Mouse (Mus musculus): Measurements from ENCODE around the gene Oma1. TPM values are rescaled to one million over a fixed set of nuclear protein-coding genes. Genes with fewer than 3 reads are reported as not detected.

Gene Oma1
- total and polyA plus RNA-seq, 3 experiments: 10.4 to 14.3 TPM; not detected in 1

GRCm38 (mm10) chr4:103388530-103389178 is 75.0 kb downstream of the Oma1 start:
- no peak overlapping the region for H3K9ac ChIP-seq (ENCODE audit: control insufficient read depth, low read depth, low read length, poor library complexity, severe bottlenecking)
- H3K36me3 ChIP-seq (ENCODE audit: control insufficient read depth in 1 of 2, insufficient read depth in 2 of 2, low read length in 2 of 2): no peaks in the 10 kb centered on the region
- H3K27ac ChIP-seq (ENCODE audit: control insufficient read depth, low read depth, low read length): no peak overlapping the region
- no peaks in the 10 kb centered on the region for H3K79me2 ChIP-seq (ENCODE audit: control insufficient read depth, insufficient read depth, low read length, poor library complexity)
- TF ChIP-seq MYB (IDR thresholded peaks at IDR 0.05; ENCODE audit: low read depth, low read length): no peak
- no peak for TF ChIP-seq POLR2A (IDR thresholded peaks at IDR 0.05; ENCODE audit: control insufficient read depth in 1 of 2, insufficient read depth in 1 of 2, low read depth in 1 of 2, low read length in 2 of 2, poor library complexity in 1 of 2)
- TF ChIP-seq EP300 (IDR thresholded peaks at IDR 0.05; ENCODE audit: low read depth in 1 of 2, low read length in 2 of 2): no peak
- no peak for TF ChIP-seq KAT2A (conservative IDR thresholded peaks at IDR 0.05; ENCODE audit: low read depth, low read length)
- no peak for TF ChIP-seq SIN3A (IDR thresholded peaks at IDR 0.05; ENCODE audit: low read length)
- no peak for TF ChIP-seq ELF1 (IDR thresholded peaks at IDR 0.05; ENCODE audit: low read depth, low read length)
- TF ChIP-seq BHLHE40 (IDR thresholded peaks at IDR 0.05; ENCODE audit: borderline replicate concordance, low read depth, low read length): no peak
- TF ChIP-seq MYC (IDR thresholded peaks at IDR 0.05; ENCODE audit: low read depth, low read length): no peak
- TF ChIP-seq MAX (IDR thresholded peaks at IDR 0.05; ENCODE audit: low read length): no peak
- no peak for TF ChIP-seq ZC3H11A (IDR thresholded peaks at IDR 0.05; ENCODE audit: low read depth, low read length)
- no peak for TF ChIP-seq SMC3 (IDR thresholded peaks at IDR 0.05; ENCODE audit: low read depth, low read length)
- TF ChIP-seq GABPA (IDR thresholded peaks at IDR 0.05; ENCODE audit: low read depth, low read length): no peak
- TF ChIP-seq MAZ (IDR thresholded peaks at IDR 0.05; ENCODE audit: low read depth, low read length): no peak
- TF ChIP-seq JUND (IDR thresholded peaks at IDR 0.05; ENCODE audit: low read depth, low read length): no peak
- TF ChIP-seq MEF2A (IDR thresholded peaks at IDR 0.05; ENCODE audit: extremely low read depth, insufficient replicate concordance, low read depth, low read length, poor library complexity, severe bottlenecking): no peak
- TF ChIP-seq ZMIZ1 (IDR thresholded peaks at IDR 0.05; ENCODE audit: low read depth, low read length): no peak
- no peak for TF ChIP-seq ETS1 (IDR thresholded peaks at IDR 0.05; ENCODE audit: low read depth, low read length)
- no peak for TF ChIP-seq GATA1 (IDR thresholded peaks at IDR 0.05; ENCODE audit: low read depth, low read length)
- TF ChIP-seq E2F4 (IDR thresholded peaks at IDR 0.05; ENCODE audit: borderline replicate concordance, low read depth, low read length): no peak
- TF ChIP-seq CTCF (IDR thresholded peaks at IDR 0.05 in 2 of 3, conservative IDR thresholded peaks at IDR 0.05 in 1 of 3; ENCODE audit: control insufficient read depth in 1 of 3, insufficient read depth in 1 of 3, low read depth in 2 of 3, low read length in 3 of 3, poor library complexity in 1 of 3, severe bottlenecking in 1 of 3): no peak
- no peaks in the 10 kb centered on the region for H3K27me3 ChIP-seq (ENCODE audit: control insufficient read depth in 1 of 2, insufficient read depth in 2 of 2, low read length in 2 of 2)
- DNase-seq (ENCODE audit: low read depth, low spot score): no peak
- no peak overlapping the region for H3K4me3 ChIP-seq (ENCODE audit: control insufficient read depth in 1 of 2, insufficient read depth in 1 of 2, low read depth in 2 of 2, low read length in 2 of 2)
- H3K9me3 ChIP-seq (replicated peaks; ENCODE audit: insufficient read depth, low read length): no peaks in the 10 kb centered on the region
- H3K4me1 ChIP-seq (ENCODE audit: control insufficient read depth in 1 of 2, insufficient read depth in 2 of 2, low read length in 2 of 2): no peaks in the 10 kb centered on the region

- no peaks in the 10 kb centered on the region for H3K9me3 ChIP-seq (replicated peaks; ENCODE audit: insufficient read depth, low read length)
- H3K36me3 ChIP-seq (ENCODE audit: control insufficient read depth in 1 of 2, insufficient read depth in 2 of 2, low read length in 2 of 2): no peaks in the 10 kb centered on the region
- no peaks in the 10 kb centered on the region for H3K27me3 ChIP-seq (ENCODE audit: control insufficient read depth in 1 of 2, insufficient read depth in 2 of 2, low read length in 2 of 2)
- H3K9ac ChIP-seq (ENCODE audit: control insufficient read depth, low read depth, low read length, poor library complexity, severe bottlenecking): no peak overlapping the region
- no peaks in the 10 kb centered on the region for H3K79me2 ChIP-seq (ENCODE audit: control insufficient read depth, insufficient read depth, low read length, poor library complexity)
- no peaks in the 10 kb centered on the region for H3K4me1 ChIP-seq (ENCODE audit: control insufficient read depth in 1 of 2, insufficient read depth in 2 of 2, low read length in 2 of 2)
- no peak overlapping the region for H3K27ac ChIP-seq (ENCODE audit: control insufficient read depth, low read depth, low read length)
- TF ChIP-seq USF1 (IDR thresholded peaks at IDR 0.05; ENCODE audit: low read depth, low read length) (no peak), ZKSCAN1 (IDR thresholded peaks at IDR 0.05; ENCODE audit: low read depth, low read length) (no peak), NRF1 (IDR thresholded peaks at IDR 0.05; ENCODE audit: insufficient read depth, low read depth, low read length, poor library complexity, severe bottlenecking) (no peak), MAZ (IDR thresholded peaks at IDR 0.05; ENCODE audit: low read depth, low read length) (no peak), GATA1 (IDR thresholded peaks at IDR 0.05; ENCODE audit: low read depth, low read length) (no peak), MAFK (IDR thresholded peaks at IDR 0.05; ENCODE audit: borderline replicate concordance, low read depth, low read length) (no peak), ELF1 (IDR thresholded peaks at IDR 0.05; ENCODE audit: low read depth, low read length) (no peak), MYB (IDR thresholded peaks at IDR 0.05; ENCODE audit: low read depth, low read length) (no peak), POLR2AphosphoS5 (IDR thresholded peaks at IDR 0.05; ENCODE audit: borderline replicate concordance, low read depth, low read length) (no peak), USF2 (IDR thresholded peaks at IDR 0.05; ENCODE audit: borderline replicate concordance in 1 of 2, insufficient read depth in 1 of 2, low read depth in 1 of 2, low read length in 2 of 2) (no peak), JUND (IDR thresholded peaks at IDR 0.05; ENCODE audit: low read depth, low read length) (no peak), ZMIZ1 (IDR thresholded peaks at IDR 0.05; ENCODE audit: low read depth, low read length) (no peak)
- no peak for DNase-seq (ENCODE audit: low read depth, low spot score)
- no peak overlapping the region for H3K4me3 ChIP-seq (ENCODE audit: control insufficient read depth in 1 of 2, insufficient read depth in 1 of 2, low read depth in 2 of 2, low read length in 2 of 2)
Measured at GRCm38 (mm10) chr4:103389583-103389982, 76.0 kb downstream of the Oma1 start.

Data from MEL (cell line).